Mouse (Mus musculus) CH12.LX (cell line): Measurements from ENCODE around the gene Rbbp6. TPM values are rescaled to one million over a fixed set of nuclear protein-coding genes. Genes with fewer than 3 reads are reported as not detected.

Experiments
- DNase-seq: peaks from one replicate; pipeline ENCODE4 v3.0.0-alpha.2; 2013; ENCODE audit errors: extremely low read depth
- H3K27ac ChIP-seq: 2 replicates; pipeline ENCODE4 v1.5.1; 2012; ENCODE audit warnings: low read depth, mild to moderate bottlenecking, control low read depth, moderate library complexity; ENCODE audit not compliant: insufficient read depth
- H3K27me3 ChIP-seq: replicated peaks from 2 replicates; pipeline ENCODE3; 2012; ENCODE audit warnings: inconsistent platforms
- H3K36me3 ChIP-seq, 2 experiments: replicated peaks in 1 of 2; 2 replicates each; pipeline versions ENCODE3 to v1.6.1; 2012; ENCODE audit warnings: inconsistent platforms in 1 of 2, low read length in 1 of 2, mild to moderate bottlenecking in 1 of 2, mixed read lengths in 1 of 2, moderate library complexity in 1 of 2; ENCODE audit not compliant: control insufficient read depth in 1 of 2, insufficient read depth in 1 of 2
- H3K4me1 ChIP-seq, 2 experiments: 2 replicates each; pipeline ENCODE4 v1.6.1; 2012; ENCODE audit warnings: inconsistent platforms in 1 of 2, moderate library complexity in 1 of 2; ENCODE audit not compliant: insufficient read depth in 2 of 2, control insufficient read depth in 1 of 2
- H3K4me2 ChIP-seq: 2 replicates; pipeline ENCODE4 v1.6.1; 2012; ENCODE audit warnings: low read depth, mild to moderate bottlenecking, control low read depth; ENCODE audit not compliant: poor library complexity, insufficient read depth, severe bottlenecking
- H3K4me3 ChIP-seq, 3 experiments: fragments of 150-350 bp in 1 of 3; sonication (generic) in 1 of 3; replicated peaks in 1 of 3; 2 replicates each; pipeline versions ENCODE3 to v1.5.1; 2011 to 2012; ENCODE audit warnings: low read depth in 2 of 3, low read length in 2 of 3, mild to moderate bottlenecking in 2 of 3, moderate library complexity in 2 of 3, control low read depth in 1 of 3, improper control_type of control experiment in 1 of 3, inconsistent platforms in 1 of 3, mixed read lengths in 1 of 3; ENCODE audit not compliant: poor library complexity in 1 of 3
- H3K79me2 ChIP-seq: replicated peaks from 2 replicates; pipeline ENCODE4 v1.6.1; 2012; ENCODE audit warnings: mild to moderate bottlenecking, moderate library complexity; ENCODE audit not compliant: control insufficient read depth, poor library complexity, insufficient read depth, severe bottlenecking; ENCODE audit errors: extremely low read depth
- H3K9ac ChIP-seq: 2 replicates; pipeline ENCODE4 v1.6.1; 2012; ENCODE audit warnings: low read depth, mild to moderate bottlenecking, control low read depth, moderate library complexity; ENCODE audit not compliant: insufficient read depth
- H3K9me3 ChIP-seq: replicated peaks from 2 replicates; pipeline ENCODE3; 2012; ENCODE audit warnings: low read length, inconsistent platforms, mixed read lengths
- BHLHE40 ChIP-seq: IDR thresholded peaks from 2 replicates; pipeline ENCODE4 v1.6.1; 2011; ENCODE audit warnings: mild to moderate bottlenecking, low read depth, low read length, improper control_type of control experiment
- CHD1 ChIP-seq: IDR thresholded peaks from 2 replicates; pipeline ENCODE4 v1.6.1; 2012; ENCODE audit warnings: low read depth, low read length, improper control_type of control experiment, inconsistent platforms
- CHD2 ChIP-seq: IDR thresholded peaks from 2 replicates; pipeline ENCODE4 v1.6.1; 2011; ENCODE audit warnings: low read length, improper control_type of control experiment
- CTCF ChIP-seq, 2 experiments: IDR thresholded peaks in 1 of 2; conservative IDR thresholded peaks in 1 of 2; 2 replicates each; pipeline ENCODE4 v1.5.1; 2011 to 2012; ENCODE audit warnings: low read depth in 2 of 2, low read length in 2 of 2, improper control_type of control experiment in 1 of 2, inconsistent platforms in 1 of 2, mild to moderate bottlenecking in 1 of 2, moderate library complexity in 1 of 2
- IRF4 ChIP-seq: IDR thresholded peaks from 2 replicates; pipeline ENCODE4 v1.6.1; 2014; ENCODE audit warnings: low read depth, mild to moderate bottlenecking, inconsistent platforms, low read length, improper control_type of control experiment
- JUND ChIP-seq: conservative IDR thresholded peaks from 2 replicates; pipeline ENCODE4 v1.6.1; 2011; ENCODE audit warnings: low read depth, low read length, improper control_type of control experiment
- MAX ChIP-seq: IDR thresholded peaks from 2 replicates; pipeline ENCODE4 v1.6.1; 2011; ENCODE audit warnings: low read length, improper control_type of control experiment
- MAZ ChIP-seq: IDR thresholded peaks from 2 replicates; pipeline ENCODE4 v1.6.1; 2012; ENCODE audit warnings: low read depth, mild to moderate bottlenecking, inconsistent platforms, low read length, improper control_type of control experiment, moderate library complexity
- MYC ChIP-seq: IDR thresholded peaks from 2 replicates; pipeline ENCODE4 v1.6.1; 2011; ENCODE audit warnings: low read depth, mild to moderate bottlenecking, improper control_type of control experiment, low read length
- POLR2AphosphoS2 ChIP-seq: IDR thresholded peaks from 2 replicates; pipeline ENCODE4 v1.6.1; 2011; ENCODE audit warnings: low read depth, low read length, improper control_type of control experiment
- SIN3A ChIP-seq: IDR thresholded peaks from 2 replicates; pipeline ENCODE4 v1.6.1; 2012; ENCODE audit warnings: low read length, improper control_type of control experiment, inconsistent platforms
- TCF12 ChIP-seq: IDR thresholded peaks from 2 replicates; pipeline ENCODE4 v1.6.1; 2014; ENCODE audit warnings: low read depth, mild to moderate bottlenecking, inconsistent platforms, low read length, improper control_type of control experiment
- UBTF ChIP-seq: IDR thresholded peaks from 2 replicates; pipeline ENCODE4 v1.6.1; 2012; ENCODE audit warnings: low read depth, mild to moderate bottlenecking, inconsistent platforms, low read length, improper control_type of control experiment, moderate library complexity
- USF1 ChIP-seq: IDR thresholded peaks from 2 replicates; pipeline ENCODE4 v1.6.1; 2014; ENCODE audit warnings: low read depth, mild to moderate bottlenecking, inconsistent platforms, low read length, improper control_type of control experiment
- ZMIZ1 ChIP-seq: IDR thresholded peaks from 2 replicates; pipeline ENCODE4 v1.6.1; 2012; ENCODE audit warnings: low read depth, mild to moderate bottlenecking, inconsistent platforms, low read length, improper control_type of control experiment
- dilution Hi-C: fragments of 300-500 bp; cut with MboI; formaldehyde crosslinking; loops from 2 replicates; pipeline ENCODE4 v1.14.3; 2020; ENCODE audit warnings: low sequenced_read_pairs; ENCODE audit not compliant: extremely low pct_unique_long_range_greater_than_20kb, extremely low pct_ligation_motif_present
- in situ Hi-C: fragments of 300-500 bp; cut with MboI; formaldehyde crosslinking; loops from 3 replicates; pipeline ENCODE4 v1.14.3; 2019; ENCODE audit warnings: low sequenced_read_pairs, low pct_ligation_motif_present, low pct_unique_long_range_greater_than_20kb, mixed read lengths
- polyA plus RNA-seq: library from polyadenylated mRNA; unstranded; fragments of >175 nt; gene quantifications from 2 replicates; pipeline ENCODE4 v1.2.1, GENCODE M21; 2012; ENCODE audit warnings: low read depth; ENCODE audit not compliant: insufficient read length
- total RNA-seq, 2 experiments: library from RNA; depleted of rRNA; stranded (reverse); fragments of 300-350 nt in 1 of 2; fragments of >200 nt in 1 of 2; gene quantifications; 2 replicates each; pipeline ENCODE4 v1.2.3; 2012 to 2014

Rbbp6 gene
- total and polyA plus RNA-seq, 3 experiments = 17.8 to 93.0 (median 22.9) TPM

DNA sequence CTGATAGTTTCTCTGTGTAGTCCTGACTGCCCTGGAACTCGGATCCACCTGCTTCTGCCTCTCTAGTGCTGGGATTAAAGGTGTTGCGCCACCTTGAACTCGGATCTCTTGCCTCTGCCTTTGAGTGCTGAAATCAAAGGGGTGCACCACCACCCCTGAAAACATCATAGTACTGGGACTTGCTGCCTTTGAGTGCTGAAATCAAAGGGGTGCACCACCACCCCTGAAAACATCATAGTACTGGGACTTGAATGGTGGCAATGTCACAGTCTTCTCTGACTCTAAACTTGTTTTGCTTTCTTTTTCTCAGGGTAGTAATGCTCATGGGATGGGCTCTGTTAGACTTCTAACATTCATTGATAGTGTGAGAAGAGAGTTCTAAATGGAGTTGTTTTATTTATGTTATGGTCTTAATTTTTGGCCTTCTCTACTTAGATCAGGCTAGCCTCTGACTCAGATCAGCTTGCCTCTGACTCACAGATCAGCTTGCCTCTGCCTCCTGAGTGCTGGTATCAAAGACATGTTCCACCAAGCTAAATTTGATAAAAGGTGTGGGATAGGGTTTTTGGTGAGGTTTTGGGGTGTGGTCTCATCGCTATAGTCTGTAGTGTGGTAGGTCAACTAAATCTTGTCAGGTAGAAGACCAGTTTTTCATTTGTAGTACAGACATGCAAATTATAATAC is 6.7 kb downstream of the Rbbp6 start:
- H3K27ac ChIP-seq = no peak overlapping the region
- TF ChIP-seq TCF12 (no peak), MAX (no peak), MYC (no peak), JUND (no peak), UBTF (no peak), CHD1 (no peak), CTCF (conservative IDR thresholded peaks at IDR 0.05 in 1 of 2, IDR thresholded peaks at IDR 0.05 in 1 of 2; ENCODE audit: low read depth in 2 of 2, low read length in 2 of 2) (peak in 1 of 2 experiments; percentile 31; a peak in 2 of 4 replicates), BHLHE40 (no peak), SIN3A (peak; percentile 60; the same call in 1 of the 2 replicates)
- in situ Hi-C loops = no loop called here
- dilution Hi-C loops = no loop called here
- H3K36me3 ChIP-seq = peaks cover 5 to 25% of the 10 kb centered on the region in 2 experiments
- peaks cover 55% of the 10 kb centered on the region for H3K79me2 ChIP-seq
- H3K4me1 ChIP-seq = peaks cover 0 to 28% of the 10 kb centered on the region in 2 experiments; a peak in 2 of 4 replicates
- peak; percentile 44 for DNase-seq
- no peaks in the 10 kb centered on the region for H3K27me3 ChIP-seq
- peak overlapping the region; percentile 77 to 89 (median 83) for H3K4me3 ChIP-seq
- peak overlapping the region; percentile 98 for H3K9ac ChIP-seq
- no peaks in the 10 kb centered on the region for H3K9me3 ChIP-seq
- H3K4me2 ChIP-seq = peak overlapping the region; percentile 99

DNA sequence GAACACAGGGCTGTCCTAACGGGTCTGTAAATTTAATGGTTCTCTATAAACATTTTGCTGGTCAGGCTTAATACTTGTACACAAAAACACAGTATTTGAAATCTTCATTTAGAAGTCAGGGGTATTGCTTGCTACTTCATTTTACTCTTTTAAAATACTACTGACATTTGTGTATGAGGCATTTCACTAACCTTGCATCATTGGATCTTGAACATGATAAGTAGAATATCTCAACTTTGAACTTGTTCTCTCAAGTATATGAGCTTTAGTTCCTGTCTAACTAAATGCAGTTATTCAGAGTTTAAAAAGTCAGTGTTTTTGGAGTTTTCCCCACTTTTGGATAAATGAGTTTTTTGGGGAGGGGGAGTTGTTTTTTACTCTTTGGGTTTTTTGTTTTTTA is 14.0 kb downstream of the Rbbp6 start:
- DNase-seq = no peak
- Histone ChIP-seq H3K36me3 (peaks cover 18 to 61% of the 10 kb centered on the region in 2 experiments), H3K4me1 (peaks cover 0 to 12% of the 10 kb centered on the region in 2 experiments; a peak in 2 of 4 replicates), H3K9ac (no peak overlapping the region), H3K4me2 (no peak overlapping the region), H3K79me2 (peaks cover 29% of the 10 kb centered on the region), H3K27me3 (no peaks in the 10 kb centered on the region), H3K27ac (no peak overlapping the region), H3K4me3 (no peak overlapping the region), H3K9me3 (no peaks in the 10 kb centered on the region)
- dilution Hi-C loops (no loop called here), in situ Hi-C loops (no loop called here)
- TF ChIP-seq POLR2AphosphoS2 (no peak), SIN3A (no peak), MAX (no peak), CHD1 (no peak)

DNA sequence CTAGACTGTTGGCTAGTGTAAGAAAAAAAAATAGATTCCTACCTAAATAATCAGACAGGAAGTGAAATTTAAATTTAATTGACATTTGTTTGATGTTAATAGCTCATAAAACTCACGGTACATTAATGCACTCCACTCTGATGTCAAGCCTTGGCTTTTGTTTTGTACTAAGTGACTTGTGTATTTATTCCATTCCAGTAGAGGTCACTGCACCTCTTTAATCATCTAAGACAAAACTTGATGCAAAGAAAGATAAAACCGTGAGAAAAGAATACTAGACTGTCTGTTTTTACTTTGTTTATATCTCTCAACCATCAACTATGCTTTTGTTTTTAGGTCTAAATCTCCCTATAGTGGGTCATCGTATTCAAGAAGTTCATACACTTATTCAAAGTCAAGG is 32.7 kb downstream of the Rbbp6 start:
- H3K27me3 ChIP-seq = no peaks in the 10 kb centered on the region
- no peak overlapping the region for H3K27ac ChIP-seq
- in situ Hi-C loops = no loop called here
- dilution Hi-C loops = no loop called here
- no peaks in the 10 kb centered on the region for H3K9me3 ChIP-seq
- no peak overlapping the region for H3K4me3 ChIP-seq
- H3K9ac ChIP-seq = no peak overlapping the region
- no peak overlapping the region for H3K4me2 ChIP-seq
- no peak for TF ChIP-seq USF1
- no peak for TF ChIP-seq IRF4
- TF ChIP-seq ZMIZ1 = no peak
- TF ChIP-seq MAZ = no peak
- no peak for TF ChIP-seq CHD2
- no peak for DNase-seq
- no peaks in the 10 kb centered on the region for H3K4me1 ChIP-seq
- no peaks in the 10 kb centered on the region for H3K79me2 ChIP-seq
- H3K36me3 ChIP-seq = peaks cover 62 to 95% of the 10 kb centered on the region in 2 experiments
